Mouse (Mus musculus) midbrain, embryonic 15.5 days (tissue): ENCODE measurements around the gene Hif1an. TPM values are rescaled to one million over a fixed set of nuclear protein-coding genes. Genes with fewer than 3 reads are reported as not detected.

ENCODE experiments used
- ATAC-seq: fragments of 200-750 bp; cut with Nextera tagmentation; replicated peaks from 2 replicates; pipeline ENCODE4 v1.8.0; 2017; ENCODE audit warnings: moderate TSS enrichment
- H3K27ac ChIP-seq: fragments of 300-500 bp; sonication (generic); 2 replicates; pipeline ENCODE4 v1.5.1; 2015; ENCODE audit warnings: mild to moderate bottlenecking, inconsistent platforms
- H3K27me3 ChIP-seq: fragments of 300-500 bp; sonication (generic); replicated peaks from 2 replicates; pipeline ENCODE4 v1.6.1; 2015; ENCODE audit warnings: inconsistent platforms
- H3K36me3 ChIP-seq: fragments of 300-500 bp; sonication (generic); replicated peaks from 2 replicates; pipeline ENCODE4 v1.6.1; 2015; ENCODE audit warnings: inconsistent platforms
- H3K4me1 ChIP-seq: fragments of 300-500 bp; sonication (generic); 2 replicates; pipeline ENCODE4 v1.6.1; 2015; ENCODE audit warnings: inconsistent platforms
- H3K4me2 ChIP-seq: fragments of 300-500 bp; sonication (generic); 2 replicates; pipeline ENCODE4 v1.6.1; 2015; ENCODE audit warnings: inconsistent platforms, mild to moderate bottlenecking, moderate library complexity
- H3K4me3 ChIP-seq: fragments of 300-500 bp; sonication (generic); 2 replicates; pipeline ENCODE4 v1.5.1; 2015; ENCODE audit warnings: mild to moderate bottlenecking, inconsistent platforms
- H3K9ac ChIP-seq: fragments of 300-500 bp; sonication (generic); 2 replicates; pipeline ENCODE4 v1.6.1; 2015; ENCODE audit warnings: mild to moderate bottlenecking, inconsistent platforms
- H3K9me3 ChIP-seq: fragments of 300-500 bp; sonication (generic); 2 replicates; pipeline ENCODE4 v1.6.1; 2016; ENCODE audit warnings: inconsistent platforms
- WGBS: fragments of 180-500 bp; shearing (Covaris S2); methylation state at CpG from one replicate; pipeline ENCODE4 v1.1.7; 2015; ENCODE audit warnings: mixed read lengths; 5-methylcytosine and 5-hydroxymethylcytosine counted together
- polyA plus RNA-seq: library from polyadenylated mRNA; unstranded; fragments of >200 nt; fragmentation: Nextera tagmentation; extraction: Ambion mirVana; gene quantifications from 2 replicates; pipeline ENCODE4 v1.2.1, GENCODE M21; 2015

Hif1an gene
- polyA plus RNA-seq, 1 experiment from 2014 or later: 29.8 TPM

- Histone ChIP-seq H3K4me3 (no peak overlapping the region), H3K27ac (no peak overlapping the region), H3K27me3 (peaks cover 40% of the 10 kb centered on the region), H3K36me3 (no peaks in the 10 kb centered on the region), H3K9me3 (no peaks in the 10 kb centered on the region), H3K4me1 (peaks cover 7% of the 10 kb centered on the region; the same call in 1 of the 2 replicates), H3K4me2 (no peak overlapping the region), H3K9ac (no peak overlapping the region)
- ATAC-seq: no peak
- 90% methylated on average over 8 of the region's 8 CpGs for WGBS
These were observed 19.9 kb upstream of the Hif1an start for GRCm38 (mm10) chr19:44542694-44543178.

GRCm38 (mm10) chr19:44544372-44544771 lies 18.3 kb upstream of the Hif1an start:
- WGBS: 50% methylated on average over 10 of the region's 10 CpGs
- H3K36me3 ChIP-seq: 0 out of 2 replicates have a peak, but pooled peaks cover 13% of the 10 kb centered on the region
- H3K27ac ChIP-seq: no peak overlapping the region
- H3K9me3 ChIP-seq: no peaks in the 10 kb centered on the region
- no peak overlapping the region for H3K9ac ChIP-seq
- no peak overlapping the region for H3K4me2 ChIP-seq
- ATAC-seq: no peak
- H3K4me3 ChIP-seq: no peak overlapping the region
- peaks cover 40% of the 10 kb centered on the region for H3K27me3 ChIP-seq
- H3K4me1 ChIP-seq: peaks cover 7% of the 10 kb centered on the region; the same call in 1 of the 2 replicates

GRCm38 (mm10) chr19:44544775-44545174 lies 17.9 kb upstream of the Hif1an start:
- ATAC-seq: no peak
- Histone ChIP-seq H3K9me3 (no peaks in the 10 kb centered on the region), H3K4me3 (no peak overlapping the region), H3K27me3 (peaks cover 40% of the 10 kb centered on the region), H3K4me2 (peak overlapping the region; percentile 54), H3K9ac (no peak overlapping the region), H3K27ac (no peak overlapping the region), H3K36me3 (peaks cover 15% of the 10 kb centered on the region), H3K4me1 (peaks cover 7% of the 10 kb centered on the region; the same call in 1 of the 2 replicates)
- WGBS: 2% methylated on average over 13 of the region's 13 CpGs

- H3K36me3 ChIP-seq: peaks cover 23% of the 10 kb centered on the region
- H3K4me1 ChIP-seq: peaks cover 7% of the 10 kb centered on the region; the same call in 1 of the 2 replicates
- ATAC-seq: peak; percentile 60; the same call in 1 of the 2 replicates
- H3K27ac ChIP-seq: no peak within 1 kb of the TSS
- no peaks in the 10 kb centered on the region for H3K9me3 ChIP-seq
- peaks cover 40% of the 10 kb centered on the region for H3K27me3 ChIP-seq
- peak within 1 kb of the TSS; percentile 54 for H3K4me2 ChIP-seq
- peak within 1 kb of the TSS; percentile 40 for H3K4me3 ChIP-seq
- H3K9ac ChIP-seq: peak within 1 kb of the TSS; percentile 29; the same call in 1 of the 2 replicates
- under 1% methylated on average over 47 of the region's 47 CpGs for WGBS
These were observed 17.2 kb upstream of the Hif1an start, which contains the start of gene Sec31b for GRCm38 (mm10) chr19:44545321-44546041. Gene Sec31b (minus strand): TSS chr19:44545864.

- 99% methylated on average over 4 of the region's 4 CpGs for WGBS
- Histone ChIP-seq H3K27me3 (no peaks in the 10 kb centered on the region), H3K36me3 (peaks cover 43% of the 10 kb centered on the region), H3K27ac (no peak within 1 kb of the TSS), H3K9me3 (no peaks in the 10 kb centered on the region), H3K4me2 (peak within 1 kb of the TSS; percentile 93; the same call in 1 of the 2 replicates), H3K4me1 (peaks cover 19% of the 10 kb centered on the region), H3K9ac (no peak within 1 kb of the TSS), H3K4me3 (no peak within 1 kb of the TSS)
- no peak for ATAC-seq
These were observed 9.9 kb upstream of the Hif1an start, which contains the start of gene Gm20538 for GRCm38 (mm10) chr19:44552731-44553130. Gene Gm20538 (minus strand): TSS chr19:44552831.

- Histone ChIP-seq H3K36me3 (peaks cover 39% of the 10 kb centered on the region), H3K9me3 (no peaks in the 10 kb centered on the region), H3K27ac (no peak overlapping the region), H3K27me3 (no peaks in the 10 kb centered on the region), H3K4me1 (peaks cover 19% of the 10 kb centered on the region), H3K4me3 (no peak overlapping the region), H3K4me2 (peak overlapping the region; percentile 93; the same call in 1 of the 2 replicates), H3K9ac (no peak overlapping the region)
- no peak for ATAC-seq
- 95% methylated on average over 4 of the region's 4 CpGs for WGBS
These were observed 9.4 kb upstream of the Hif1an start for GRCm38 (mm10) chr19:44553286-44553685.

GRCm38 (mm10) chr19:44554490-44554860 lies 8.2 kb upstream of the Hif1an start:
- Histone ChIP-seq H3K9me3 (no peaks in the 10 kb centered on the region), H3K4me3 (peak overlapping the region; percentile 89), H3K4me2 (peak overlapping the region; percentile 93), H3K36me3 (peaks cover 30% of the 10 kb centered on the region), H3K9ac (peak overlapping the region; percentile 90), H3K4me1 (peaks cover 19% of the 10 kb centered on the region), H3K27ac (peak overlapping the region; percentile 78), H3K27me3 (peaks cover 6% of the 10 kb centered on the region; the same call in 1 of the 2 replicates)
- WGBS: 4% methylated on average over 8 of the region's 8 CpGs
- peak; percentile 13; the same call in 1 of the 2 replicates for ATAC-seq

GRCm38 (mm10) chr19:44554861-44555590 lies 7.6 kb upstream of the Hif1an start, which contains the start of gene Ndufb8:
Gene Ndufb8 (minus strand): TSS chr19:44555440.
- H3K9me3 ChIP-seq: no peaks in the 10 kb centered on the region
- peak within 1 kb of the TSS; percentile 90 for H3K9ac ChIP-seq
- WGBS: under 1% methylated on average over 50 of the region's 50 CpGs
- H3K27ac ChIP-seq: peak within 1 kb of the TSS; percentile 78
- H3K4me3 ChIP-seq: peak within 1 kb of the TSS; percentile 89
- peak within 1 kb of the TSS; percentile 93 for H3K4me2 ChIP-seq
- H3K36me3 ChIP-seq: peaks cover 25% of the 10 kb centered on the region
- peaks cover 19% of the 10 kb centered on the region for H3K4me1 ChIP-seq
- H3K27me3 ChIP-seq: peaks cover 6% of the 10 kb centered on the region; the same call in 1 of the 2 replicates
- peak; percentile 87 for ATAC-seq

- Histone ChIP-seq H3K9ac (no peak overlapping the region), H3K36me3 (peaks cover 27% of the 10 kb centered on the region), H3K27me3 (no peaks in the 10 kb centered on the region; the same call in 1 of the 2 replicates), H3K4me1 (peaks cover 25% of the 10 kb centered on the region), H3K27ac (no peak overlapping the region), H3K4me3 (0 out of 2 replicates have a peak overlapping the region, but pooled peaks have one; percentile 0), H3K4me2 (peak overlapping the region; percentile 56), H3K9me3 (no peaks in the 10 kb centered on the region)
- ATAC-seq: no peak
- WGBS: 92% methylated on average over 14 of the region's 14 CpGs
These were observed 1.4 kb downstream of the Hif1an start for GRCm38 (mm10) chr19:44564006-44564405.

GRCm38 (mm10) chr19:44567763-44568162 lies 5.1 kb downstream of the Hif1an start:
- peaks cover 25% of the 10 kb centered on the region for H3K4me1 ChIP-seq
- 95% methylated on average over 3 of the region's 3 CpGs for WGBS
- no peak overlapping the region for H3K4me3 ChIP-seq
- H3K27me3 ChIP-seq: no peaks in the 10 kb centered on the region
- H3K27ac ChIP-seq: no peak overlapping the region
- H3K9me3 ChIP-seq: no peaks in the 10 kb centered on the region
- H3K4me2 ChIP-seq: no peak overlapping the region
- H3K9ac ChIP-seq: no peak overlapping the region
- H3K36me3 ChIP-seq: peaks cover 61% of the 10 kb centered on the region
- no peak for ATAC-seq

- Histone ChIP-seq H3K9me3 (no peaks in the 10 kb centered on the region), H3K4me1 (no peaks in the 10 kb centered on the region), H3K36me3 (peaks cover 25% of the 10 kb centered on the region), H3K9ac (no peak overlapping the region), H3K4me3 (no peak overlapping the region), H3K27me3 (no peaks in the 10 kb centered on the region), H3K4me2 (no peak overlapping the region), H3K27ac (no peak overlapping the region)
- no peak for ATAC-seq
- 79% methylated on average over 7 of the region's 7 CpGs for WGBS
These were observed 13.6 kb downstream of the Hif1an start for GRCm38 (mm10) chr19:44576275-44576674.

- WGBS: 82% methylated on average over 1 of the region's 1 CpGs
- no peak overlapping the region for H3K27ac ChIP-seq
- ATAC-seq: no peak
- H3K4me3 ChIP-seq: no peak overlapping the region
- H3K27me3 ChIP-seq: no peaks in the 10 kb centered on the region
- no peak overlapping the region for H3K4me2 ChIP-seq
- H3K4me1 ChIP-seq: no peaks in the 10 kb centered on the region
- H3K36me3 ChIP-seq: peaks cover 7% of the 10 kb centered on the region
- no peaks in the 10 kb centered on the region for H3K9me3 ChIP-seq
- H3K9ac ChIP-seq: no peak overlapping the region
These were observed 15.4 kb downstream of the Hif1an start for GRCm38 (mm10) chr19:44578038-44578437.
